Mouse (Mus musculus): Measurements from ENCODE around the gene Cdk14. TPM values are rescaled to one million over a fixed set of nuclear protein-coding genes. Genes with fewer than 3 reads are reported as not detected.

The Cdk14 gene
- polyA plus RNA-seq, 1 experiment from 2014 or later = 47.3 TPM

- no peaks in the 10 kb centered on the region for H3K4me1 ChIP-seq (ENCODE audit: control insufficient read depth, insufficient read depth, low read depth, low read length)
- H3K4me2 ChIP-seq (ENCODE audit: low read length) = no peak overlapping the region
- H3K27me3 ChIP-seq (replicated peaks; ENCODE audit: control insufficient read depth, insufficient read depth, low read length) = no peaks in the 10 kb centered on the region
- H3K9ac ChIP-seq (ENCODE audit: low read depth, low read length) = no peak overlapping the region
- WGBS = 86% methylated on average over 4 of the region's 4 CpGs
- no peak overlapping the region for H3K4me3 ChIP-seq (ENCODE audit: low read length)
- no peaks in the 10 kb centered on the region for H3K36me3 ChIP-seq (ENCODE audit: control insufficient read depth, insufficient read depth, low read length)
- ATAC-seq = no peak
- H3K27ac ChIP-seq (ENCODE audit: low read depth, low read length) = no peak overlapping the region
- no peaks in the 10 kb centered on the region for H3K9me3 ChIP-seq (ENCODE audit: control insufficient read depth, low read length)
Observed at GRCm38 (mm10) chr5:5370322-5371082, 49.6 kb downstream of the Cdk14 start.

- H3K4me2 ChIP-seq (ENCODE audit: low read length) = no peak overlapping the region
- H3K9ac ChIP-seq (ENCODE audit: low read depth, low read length) = no peak overlapping the region
- H3K27me3 ChIP-seq (replicated peaks; ENCODE audit: control insufficient read depth, insufficient read depth, low read length) = no peaks in the 10 kb centered on the region
- H3K27ac ChIP-seq (ENCODE audit: low read depth, low read length) = no peak overlapping the region
- H3K4me1 ChIP-seq (ENCODE audit: control insufficient read depth, insufficient read depth, low read depth, low read length) = no peaks in the 10 kb centered on the region
- ATAC-seq = no peak
- WGBS = 85% methylated on average over 14 of the region's 14 CpGs
- H3K36me3 ChIP-seq (ENCODE audit: control insufficient read depth, insufficient read depth, low read length) = no peaks in the 10 kb centered on the region
- no peak overlapping the region for H3K4me3 ChIP-seq (ENCODE audit: low read length)
- H3K9me3 ChIP-seq (ENCODE audit: control insufficient read depth, low read length) = no peaks in the 10 kb centered on the region
Observed at GRCm38 (mm10) chr5:5368389-5369164, 51.5 kb downstream of the Cdk14 start.

GRCm38 (mm10) chr5:5367550-5367949 lies 52.6 kb downstream of the Cdk14 start:
- H3K4me2 ChIP-seq (ENCODE audit: low read length) = no peak overlapping the region
- H3K36me3 ChIP-seq (ENCODE audit: control insufficient read depth, insufficient read depth, low read length) = no peaks in the 10 kb centered on the region
- 90% methylated on average over 8 of the region's 8 CpGs for WGBS
- H3K27me3 ChIP-seq (replicated peaks; ENCODE audit: control insufficient read depth, insufficient read depth, low read length) = no peaks in the 10 kb centered on the region
- no peaks in the 10 kb centered on the region for H3K9me3 ChIP-seq (ENCODE audit: control insufficient read depth, low read length)
- H3K4me1 ChIP-seq (ENCODE audit: control insufficient read depth, insufficient read depth, low read depth, low read length) = no peaks in the 10 kb centered on the region
- no peak for ATAC-seq
- no peak overlapping the region for H3K9ac ChIP-seq (ENCODE audit: low read depth, low read length)
- no peak overlapping the region for H3K27ac ChIP-seq (ENCODE audit: low read depth, low read length)
- no peak overlapping the region for H3K4me3 ChIP-seq (ENCODE audit: low read length)

DNA sequence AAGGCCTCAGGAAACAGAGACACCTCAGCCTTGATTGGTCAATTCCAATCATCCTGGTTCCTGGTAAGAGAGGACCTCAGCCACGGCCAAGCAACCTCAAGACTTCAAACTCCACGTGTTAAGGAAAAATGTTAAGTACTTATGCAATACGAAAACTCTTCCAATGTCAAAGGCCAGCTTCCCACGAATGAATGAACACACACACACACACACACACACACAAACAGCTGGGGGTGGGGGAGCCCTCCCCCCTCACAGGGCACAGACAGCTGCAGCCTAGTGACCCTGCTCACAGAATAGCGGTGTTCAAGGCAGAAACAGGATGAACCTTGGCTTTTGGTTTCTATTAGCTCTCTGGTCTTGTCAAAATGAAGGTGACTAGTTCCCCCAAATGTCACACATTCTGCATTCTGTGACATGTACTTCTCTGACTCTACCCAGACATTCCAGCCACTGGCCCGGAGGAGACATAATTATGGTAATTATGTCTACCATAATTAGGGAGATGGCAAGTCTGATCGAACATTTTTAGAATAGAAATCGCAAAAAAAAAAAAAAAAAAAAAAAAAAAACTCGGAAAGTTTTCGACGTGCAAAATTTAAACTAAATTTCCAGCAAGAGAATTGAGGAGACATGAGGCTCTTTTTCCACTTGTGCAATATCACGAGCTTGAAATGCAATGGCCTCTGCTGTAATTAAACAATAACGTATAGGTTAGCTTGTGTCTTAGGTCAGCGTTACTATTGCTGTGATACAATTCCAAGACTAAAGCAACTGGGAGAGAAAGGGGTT lies 54.6 kb downstream of the Cdk14 start:
- Histone ChIP-seq H3K36me3 (ENCODE audit: control insufficient read depth, insufficient read depth, low read length) (no peaks in the 10 kb centered on the region), H3K4me2 (ENCODE audit: low read length) (no peak overlapping the region), H3K27me3 (replicated peaks; ENCODE audit: control insufficient read depth, insufficient read depth, low read length) (no peaks in the 10 kb centered on the region), H3K4me1 (ENCODE audit: control insufficient read depth, insufficient read depth, low read depth, low read length) (no peaks in the 10 kb centered on the region), H3K27ac (ENCODE audit: low read depth, low read length) (no peak overlapping the region), H3K9ac (ENCODE audit: low read depth, low read length) (no peak overlapping the region), H3K4me3 (ENCODE audit: low read length) (no peak overlapping the region), H3K9me3 (ENCODE audit: control insufficient read depth, low read length) (no peaks in the 10 kb centered on the region)
- ATAC-seq = no peak
- 81% methylated on average over 14 of the region's 14 CpGs for WGBS

- no peak overlapping the region for H3K27ac ChIP-seq (ENCODE audit: low read depth, low read length)
- no peak for ATAC-seq
- no peak overlapping the region for H3K4me3 ChIP-seq (ENCODE audit: low read length)
- no peaks in the 10 kb centered on the region for H3K4me1 ChIP-seq (ENCODE audit: control insufficient read depth, insufficient read depth, low read depth, low read length)
- no peak overlapping the region for H3K9ac ChIP-seq (ENCODE audit: low read depth, low read length)
- H3K9me3 ChIP-seq (ENCODE audit: control insufficient read depth, low read length) = no peaks in the 10 kb centered on the region
- 98% methylated on average over 3 of the region's 3 CpGs for WGBS
- H3K27me3 ChIP-seq (replicated peaks; ENCODE audit: control insufficient read depth, insufficient read depth, low read length) = no peaks in the 10 kb centered on the region
- H3K36me3 ChIP-seq (ENCODE audit: control insufficient read depth, insufficient read depth, low read length) = no peaks in the 10 kb centered on the region
- H3K4me2 ChIP-seq (ENCODE audit: low read length) = no peak overlapping the region
Observed at GRCm38 (mm10) chr5:5361684-5362083, 58.4 kb downstream of the Cdk14 start.

DNA sequence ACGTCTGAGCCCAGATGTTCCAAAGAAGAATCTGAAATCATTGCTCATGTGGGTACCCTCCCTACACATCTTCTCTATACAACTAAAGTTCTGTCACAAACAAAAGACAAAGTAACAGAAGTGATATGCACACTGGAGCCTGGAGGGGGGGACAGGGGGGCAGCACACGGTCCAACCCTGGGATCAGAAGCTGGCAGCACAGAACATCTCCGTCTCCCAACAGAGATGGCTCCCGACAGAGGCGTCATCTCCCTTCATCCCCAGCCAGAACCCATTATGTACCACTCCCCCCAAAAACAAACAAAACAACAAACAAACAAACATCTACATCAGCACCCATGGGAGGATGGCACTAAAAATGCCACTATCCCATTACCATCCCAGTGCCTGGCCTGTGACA lies 59.8 kb downstream of the Cdk14 start:
- Histone ChIP-seq H3K4me1 (ENCODE audit: control insufficient read depth, insufficient read depth, low read depth, low read length) (no peaks in the 10 kb centered on the region), H3K9me3 (ENCODE audit: control insufficient read depth, low read length) (no peaks in the 10 kb centered on the region), H3K27me3 (replicated peaks; ENCODE audit: control insufficient read depth, insufficient read depth, low read length) (no peaks in the 10 kb centered on the region), H3K9ac (ENCODE audit: low read depth, low read length) (no peak overlapping the region), H3K36me3 (ENCODE audit: control insufficient read depth, insufficient read depth, low read length) (no peaks in the 10 kb centered on the region), H3K27ac (ENCODE audit: low read depth, low read length) (no peak overlapping the region), H3K4me3 (ENCODE audit: low read length) (no peak overlapping the region), H3K4me2 (ENCODE audit: low read length) (no peak overlapping the region)
- 86% methylated on average over 5 of the region's 5 CpGs for WGBS
- ATAC-seq = no peak

DNA sequence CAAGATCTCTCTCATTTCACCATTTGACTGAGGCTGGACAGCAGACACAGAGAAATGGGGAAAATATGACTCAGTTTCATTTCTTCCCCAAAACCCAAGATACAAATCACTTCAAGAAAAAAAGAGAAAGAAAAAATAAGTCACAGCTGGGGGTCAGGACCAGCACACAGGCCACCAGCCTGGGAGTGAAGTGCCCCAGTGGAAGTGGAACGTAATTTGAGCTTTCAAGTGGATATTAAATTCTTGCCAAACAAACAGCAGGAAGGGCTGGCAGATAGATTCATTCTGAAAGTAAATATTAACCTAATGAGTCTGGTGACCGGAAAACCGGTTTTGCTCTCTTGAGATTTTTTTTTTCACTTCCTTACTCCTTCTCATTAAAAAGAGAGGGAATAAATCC lies 60.2 kb downstream of the Cdk14 start:
- H3K4me1 ChIP-seq (ENCODE audit: control insufficient read depth, insufficient read depth, low read depth, low read length) = no peaks in the 10 kb centered on the region
- H3K27ac ChIP-seq (ENCODE audit: low read depth, low read length) = no peak overlapping the region
- no peaks in the 10 kb centered on the region for H3K9me3 ChIP-seq (ENCODE audit: control insufficient read depth, low read length)
- no peaks in the 10 kb centered on the region for H3K36me3 ChIP-seq (ENCODE audit: control insufficient read depth, insufficient read depth, low read length)
- no peak for ATAC-seq
- no peak overlapping the region for H3K9ac ChIP-seq (ENCODE audit: low read depth, low read length)
- WGBS = 54% methylated on average over 3 of the region's 3 CpGs
- H3K27me3 ChIP-seq (replicated peaks; ENCODE audit: control insufficient read depth, insufficient read depth, low read length) = no peaks in the 10 kb centered on the region
- H3K4me3 ChIP-seq (ENCODE audit: low read length) = no peak overlapping the region
- no peak overlapping the region for H3K4me2 ChIP-seq (ENCODE audit: low read length)

DNA sequence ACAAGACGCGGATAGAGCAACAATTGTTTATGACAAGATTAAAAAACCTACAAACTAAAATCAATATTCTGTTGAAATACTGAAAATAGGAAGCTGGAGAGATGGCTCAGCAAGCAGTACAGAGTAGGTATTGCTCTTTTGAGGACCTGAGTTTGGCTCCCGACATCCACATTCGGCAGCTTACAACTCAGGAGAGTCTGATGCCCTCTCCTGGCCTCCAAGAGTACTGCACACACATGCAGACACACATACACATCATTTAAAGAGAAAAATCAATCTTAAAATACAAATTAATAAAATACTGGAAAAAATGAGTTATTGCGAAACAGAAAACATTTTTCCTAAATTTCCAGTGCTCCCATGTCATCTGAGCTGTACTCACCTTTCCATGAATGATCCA lies 60.7 kb downstream of the Cdk14 start:
- H3K9ac ChIP-seq (ENCODE audit: low read depth, low read length) = no peak overlapping the region
- 97% methylated on average over 5 of the region's 5 CpGs for WGBS
- no peaks in the 10 kb centered on the region for H3K4me1 ChIP-seq (ENCODE audit: control insufficient read depth, insufficient read depth, low read depth, low read length)
- no peaks in the 10 kb centered on the region for H3K9me3 ChIP-seq (ENCODE audit: control insufficient read depth, low read length)
- no peak for ATAC-seq
- H3K27me3 ChIP-seq (replicated peaks; ENCODE audit: control insufficient read depth, insufficient read depth, low read length) = no peaks in the 10 kb centered on the region
- H3K4me2 ChIP-seq (ENCODE audit: low read length) = no peak overlapping the region
- no peak overlapping the region for H3K27ac ChIP-seq (ENCODE audit: low read depth, low read length)
- H3K4me3 ChIP-seq (ENCODE audit: low read length) = no peak overlapping the region
- no peaks in the 10 kb centered on the region for H3K36me3 ChIP-seq (ENCODE audit: control insufficient read depth, insufficient read depth, low read length)
